Mouse (Mus musculus) midbrain, embryonic 16.5 days (tissue): ENCODE results near the gene Akt1s1. TPM values are rescaled to one million over a fixed set of nuclear protein-coding genes. Genes with fewer than 3 reads are reported as not detected.

ENCODE experiments used
- ATAC-seq: fragments of 200-750 bp; cut with Nextera tagmentation; 2 replicates; pipeline ENCODE4 v1.8.0; 2017; ENCODE audit warnings: moderate TSS enrichment
- H3K27ac ChIP-seq: fragments of 300-500 bp; sonication (generic); 2 replicates; pipeline ENCODE4 v1.5.1; 2014; ENCODE audit warnings: mild to moderate bottlenecking, low read length, mixed read lengths
- H3K27me3 ChIP-seq: fragments of 300-500 bp; sonication (generic); 2 replicates; pipeline ENCODE4 v1.6.1; 2014; ENCODE audit warnings: low read depth, low read length, mixed read lengths; ENCODE audit not compliant: control insufficient read depth, insufficient read depth
- H3K36me3 ChIP-seq: fragments of 300-500 bp; sonication (generic); 2 replicates; pipeline ENCODE4 v1.6.1; 2014; ENCODE audit warnings: mild to moderate bottlenecking, low read length, moderate library complexity, mixed read lengths; ENCODE audit not compliant: control insufficient read depth, insufficient read depth
- H3K4me1 ChIP-seq: fragments of 300-500 bp; sonication (generic); 2 replicates; pipeline ENCODE4 v1.6.1; 2014; ENCODE audit warnings: mild to moderate bottlenecking, low read length, mixed read lengths; ENCODE audit not compliant: control insufficient read depth, insufficient read depth
- H3K4me2 ChIP-seq: fragments of 300-500 bp; sonication (generic); 2 replicates; pipeline ENCODE4 v1.6.1; 2014; ENCODE audit warnings: mild to moderate bottlenecking, low read length, mixed read lengths
- H3K4me3 ChIP-seq: fragments of 300-500 bp; sonication (generic); 2 replicates; pipeline ENCODE4 v1.5.1; 2014; ENCODE audit warnings: low read depth, mild to moderate bottlenecking, low read length, moderate library complexity, mixed read lengths
- H3K9ac ChIP-seq: fragments of 300-500 bp; sonication (generic); 2 replicates; pipeline ENCODE4 v1.6.1; 2014; ENCODE audit warnings: low read depth, low read length, mixed read lengths
- H3K9me3 ChIP-seq: fragments of 300-500 bp; sonication (generic); replicated peaks from 2 replicates; pipeline ENCODE4 v1.6.1; 2014; ENCODE audit warnings: mild to moderate bottlenecking, low read length, mixed read lengths; ENCODE audit not compliant: control insufficient read depth, poor library complexity, severe bottlenecking
- WGBS: fragments of 180-500 bp; shearing (Covaris S2); extraction: QIAGEN DNeasy Blood & Tissue Kit; methylation state at CpG from one replicate; pipeline ENCODE4 v1.1.7; 2014; 5-methylcytosine and 5-hydroxymethylcytosine counted together
- microRNA counts: library from miRNA; unstranded; fragments of <30 nt; microRNA quantifications from one replicate; lab custom pipeline; 2016
- microRNA-seq: library from miRNA; unstranded; fragments of <30 nt; microRNA quantifications from one replicate; pipeline ENCODE4, GENCODE M21; 2017
- polyA plus RNA-seq: library from polyadenylated mRNA; unstranded; fragments of >200 nt; fragmentation: Nextera tagmentation; extraction: Ambion mirVana; gene quantifications from 2 replicates; pipeline ENCODE4 v1.2.1, GENCODE M21; 2015

Akt1s1 gene
- polyA plus RNA-seq, 1 experiment from 2014 or later, result 83.2 TPM

- H3K4me1 ChIP-seq, result peaks cover 53% of the 10 kb centered on the region
- WGBS, result 18% methylated on average over 7 of the region's 7 CpGs
- ATAC-seq, result no peak
Measured at GRCm38 (mm10) chr7:44895206-44895592, 46.4 kb downstream of the Akt1s1 start.

GRCm38 (mm10) chr7:44895593-44896434, 47.0 kb downstream of the Akt1s1 start, which contains the start of gene Fuz:
Gene Fuz, plus strand, starts transcription at chr7:44896079.
- H3K4me1 ChIP-seq, result peaks cover 48% of the 10 kb centered on the region
- under 1% methylated on average over 34 of the region's 34 CpGs for WGBS
- H3K27me3 ChIP-seq, result no peaks in the 10 kb centered on the region
- peak within 1 kb of the TSS; percentile 93 for H3K27ac ChIP-seq
- H3K9ac ChIP-seq, result peak within 1 kb of the TSS; percentile 77
- ATAC-seq, result peak; percentile 77
- H3K4me3 ChIP-seq, result peak within 1 kb of the TSS; percentile 59
- peaks cover 6% of the 10 kb centered on the region; the same call in 1 of the 2 replicates for H3K36me3 ChIP-seq
- H3K4me2 ChIP-seq, result peak within 1 kb of the TSS; percentile 66
- no peaks in the 10 kb centered on the region for H3K9me3 ChIP-seq

More at GRCm38 (mm10) chr7:44895206-44895592, 46.4 kb downstream of the Akt1s1 start:
- Histone ChIP-seq H3K9me3 (no peaks in the 10 kb centered on the region), H3K4me3 (peak overlapping the region; percentile 59), H3K27me3 (no peaks in the 10 kb centered on the region), H3K9ac (peak overlapping the region; percentile 42; the same call in 1 of the 2 replicates), H3K4me2 (peak overlapping the region; percentile 66), H3K27ac (peak overlapping the region; percentile 93), H3K36me3 (peaks cover 5% of the 10 kb centered on the region; the same call in 1 of the 2 replicates)

GRCm38 (mm10) chr7:44896499-44896898, 47.7 kb downstream of the Akt1s1 start:
- peak; percentile 0; the same call in 1 of the 2 replicates for ATAC-seq
- H3K27me3 ChIP-seq, result no peaks in the 10 kb centered on the region
- peaks cover 43% of the 10 kb centered on the region for H3K4me1 ChIP-seq
- no peaks in the 10 kb centered on the region for H3K9me3 ChIP-seq
- H3K4me2 ChIP-seq, result peak overlapping the region; percentile 66
- WGBS, result 23% methylated on average over 10 of the region's 10 CpGs
- peak overlapping the region; percentile 93 for H3K27ac ChIP-seq
- peak overlapping the region; percentile 77 for H3K9ac ChIP-seq
- H3K4me3 ChIP-seq, result peak overlapping the region; percentile 59
- H3K36me3 ChIP-seq, result peaks cover 10% of the 10 kb centered on the region; the same call in 1 of the 2 replicates

GRCm38 (mm10) chr7:44898607-44899006, 49.8 kb downstream of the Akt1s1 start:
- Histone ChIP-seq H3K4me2 (0 out of 2 replicates have a peak overlapping the region, but pooled peaks have one; percentile 2), H3K9me3 (no peaks in the 10 kb centered on the region), H3K27ac (no peak overlapping the region), H3K9ac (no peak overlapping the region), H3K4me1 (peaks cover 35% of the 10 kb centered on the region), H3K4me3 (no peak overlapping the region), H3K27me3 (no peaks in the 10 kb centered on the region), H3K36me3 (peaks cover 23% of the 10 kb centered on the region)
- no peak for ATAC-seq
- 27% methylated on average over 19 of the region's 19 CpGs for WGBS

- peaks cover 43% of the 10 kb centered on the region for H3K36me3 ChIP-seq
- no peak overlapping the region for H3K4me2 ChIP-seq
- no peaks in the 10 kb centered on the region for H3K9me3 ChIP-seq
- ATAC-seq, result no peak
- H3K27me3 ChIP-seq, result no peaks in the 10 kb centered on the region
- WGBS, result 82% methylated on average over 11 of the region's 11 CpGs
- no peak overlapping the region for H3K4me3 ChIP-seq
- peaks cover 19% of the 10 kb centered on the region for H3K4me1 ChIP-seq
- H3K9ac ChIP-seq, result no peak overlapping the region
- H3K27ac ChIP-seq, result no peak overlapping the region
Measured at GRCm38 (mm10) chr7:44900632-44901031, 51.8 kb downstream of the Akt1s1 start.

GRCm38 (mm10) chr7:44901230-44901722, 52.5 kb downstream of the Akt1s1 start:
- ATAC-seq, result no peak
- Histone ChIP-seq H3K4me2 (peak overlapping the region; percentile 35), H3K27me3 (no peaks in the 10 kb centered on the region), H3K4me3 (no peak overlapping the region), H3K4me1 (peaks cover 19% of the 10 kb centered on the region), H3K36me3 (peaks cover 49% of the 10 kb centered on the region), H3K27ac (no peak overlapping the region), H3K9me3 (no peaks in the 10 kb centered on the region), H3K9ac (0 out of 2 replicates have a peak overlapping the region, but pooled peaks have one; percentile 4)
- WGBS, result 9% methylated on average over 21 of the region's 21 CpGs

MicroRNA genes within 50 kb of the gene (microRNA counts, 519-probe panel; counts per million panel counts)
- 386 counts per million, percentile 18 among the panel's probes with 10 or more counts for microRNA mmu-miR-707 (lab: Ali Mortazavi, UCI)

Small RNAs within 50 kb of the gene (microRNA-seq; reads per million reads assigned to microRNA genes)
- gene Mir707, result not detected

Other genes starting within 250 kb of the Akt1s1 start
- gene Myh14, start 178.1 kb upstream of the Akt1s1 start, polyA plus RNA-seq, result 2.9 and 3.3 TPM in 2 replicates
- gene Izumo2, start 140.2 kb upstream of the Akt1s1 start, polyA plus RNA-seq, result not detected in 2 replicates
- 27.3 and 27.9 TPM in 2 replicates for gene Vrk3, start 100.6 kb upstream of the Akt1s1 start, polyA plus RNA-seq
- gene Zfp473, start 97.9 kb upstream of the Akt1s1 start, polyA plus RNA-seq, result 1.2 and 1.8 TPM in 2 replicates
- gene Nup62, start 32.9 kb upstream of the Akt1s1 start, polyA plus RNA-seq, result 43.6 and 45.9 TPM in 2 replicates
- gene Il4i1, start 32.6 kb upstream of the Akt1s1 start, polyA plus RNA-seq, result 0.57 and 1.0 TPM in 2 replicates
- 2.5 and 3.0 TPM in 2 replicates for gene Atf5, start 32.3 kb upstream of the Akt1s1 start, polyA plus RNA-seq
- gene Tbc1d17, start 88 bp downstream of the Akt1s1 start, polyA plus RNA-seq, result 118 and 123 TPM in 2 replicates
- 27.9 and 30.4 TPM in 2 replicates for gene Pnkp, start 8.1 kb downstream of the Akt1s1 start, polyA plus RNA-seq
- 419 and 448 TPM in 2 replicates for gene Ptov1, start 20.8 kb downstream of the Akt1s1 start, polyA plus RNA-seq
- gene Med25, start 43.7 kb downstream of the Akt1s1 start, polyA plus RNA-seq, result 153 and 158 TPM in 2 replicates
- gene Fuz, start 47.1 kb downstream of the Akt1s1 start, polyA plus RNA-seq, result 20.0 and 22.3 TPM in 2 replicates
- gene Ap2a1, start 80.5 kb downstream of the Akt1s1 start, polyA plus RNA-seq, result 122 and 136 TPM in 2 replicates
- 0.10 and 0.25 TPM in 2 replicates for gene Tsks, start 94.2 kb downstream of the Akt1s1 start, polyA plus RNA-seq
- gene Cpt1c, start 125.9 kb downstream of the Akt1s1 start, polyA plus RNA-seq, result 58.4 and 63.1 TPM in 2 replicates
- 671 and 697 TPM in 2 replicates for gene Prmt1, start 137.6 kb downstream of the Akt1s1 start, polyA plus RNA-seq
- gene Irf3, start 148.7 kb downstream of the Akt1s1 start, polyA plus RNA-seq, result 52.3 and 53.6 TPM in 2 replicates
- 7.0 and 8.3 TPM in 2 replicates for gene Bcl2l12, start 149.7 kb downstream of the Akt1s1 start, polyA plus RNA-seq
- gene Scaf1, start 167.4 kb downstream of the Akt1s1 start, polyA plus RNA-seq, result 42.4 and 47.8 TPM in 2 replicates
- 12.2 and 12.4 TPM in 2 replicates for gene Rras, start 169.0 kb downstream of the Akt1s1 start, polyA plus RNA-seq
- 13.6 and 13.9 TPM in 2 replicates for gene Prr12, start 203.9 kb downstream of the Akt1s1 start, polyA plus RNA-seq
- 64.1 and 67.7 TPM in 2 replicates for gene Nosip, start 213.4 kb downstream of the Akt1s1 start, polyA plus RNA-seq
- gene Prrg2, start 213.7 kb downstream of the Akt1s1 start, polyA plus RNA-seq, result 12.5 and 13.6 TPM in 2 replicates
- gene Rcn3, start 243.2 kb downstream of the Akt1s1 start, polyA plus RNA-seq, result 43.5 and 47.8 TPM in 2 replicates